Mouse (Mus musculus) cortical plate, adult 2 months (tissue): ENCODE measurements around the gene Zfand2b. TPM values are rescaled to one million over a fixed set of nuclear protein-coding genes. Genes with fewer than 3 reads are reported as not detected.
A peak's percentile ranks its signal among the peaks of the same experiment; 100 is the strongest.

Experiments used
- H3K27ac ChIP-seq: fragments of 200-500 bp; 2 replicates; pipeline ENCODE4 v1.5.1; 2012; ENCODE audit warnings: low read length, control low read depth, inconsistent platforms; ENCODE audit not compliant: insufficient read depth
- H3K4me1 ChIP-seq: fragments of 200-500 bp; 2 replicates; pipeline ENCODE4 v1.6.1; 2011; ENCODE audit warnings: low read length; ENCODE audit not compliant: control insufficient read depth, insufficient read depth
- H3K4me3 ChIP-seq: fragments of 200-500 bp; 2 replicates; pipeline ENCODE4 v1.5.1; 2011; ENCODE audit warnings: mild to moderate bottlenecking, low read length, control low read depth; ENCODE audit not compliant: insufficient read depth
- CTCF ChIP-seq: fragments of 200-500 bp; IDR thresholded peaks from 2 replicates; pipeline ENCODE4 v1.5.1; 2011; ENCODE audit warnings: mild to moderate bottlenecking, control low read depth, low read length; ENCODE audit not compliant: insufficient read depth; ENCODE audit errors: extremely low read depth
- POLR2A ChIP-seq: fragments of 200-500 bp; IDR thresholded peaks from 2 replicates; pipeline ENCODE4 v1.6.1; 2011; ENCODE audit warnings: mild to moderate bottlenecking, low read length, control low read depth; ENCODE audit not compliant: insufficient read depth; ENCODE audit errors: extremely low read depth
- polyA plus RNA-seq: library from polyadenylated mRNA; depleted of rRNA; stranded (reverse); fragments of >200 nt; gene quantifications from 2 replicates; pipeline ENCODE4 v1.2.3, GENCODE M21; 2012; rRNA removed

The Zfand2b gene
- polyA plus RNA-seq, 1 experiment = 64.3 TPM

GRCm38 (mm10) chr1:75218227-75219001 lies 50.0 kb downstream of the Zfand2b start:
- Histone ChIP-seq H3K4me3 (peak overlapping the region; percentile 74), H3K4me1 (peaks cover 5% of the 10 kb centered on the region), H3K27ac (peak overlapping the region; percentile 86)
- TF ChIP-seq CTCF = no peak
- TF ChIP-seq POLR2A = no peak; the same call in 1 of the 2 replicates

- H3K4me3 ChIP-seq = peak overlapping the region; percentile 74
- peak overlapping the region; percentile 86 for H3K27ac ChIP-seq
- TF ChIP-seq POLR2A (peak; percentile 100), CTCF (no peak)
- H3K4me1 ChIP-seq = peaks cover 5% of the 10 kb centered on the region
Observed at GRCm38 (mm10) chr1:75219078-75219477, 50.6 kb downstream of the Zfand2b start.

- TF ChIP-seq CTCF (no peak), POLR2A (no peak)
- peak within 1 kb of the TSS; percentile 74 for H3K4me3 ChIP-seq
- H3K4me1 ChIP-seq = peaks cover 5% of the 10 kb centered on the region
- peak within 1 kb of the TSS; percentile 86 for H3K27ac ChIP-seq
Observed at GRCm38 (mm10) chr1:75219531-75219930, 51.1 kb downstream of the Zfand2b start, which contains the start of gene Tuba4a. TSS of gene Tuba4a (minus strand) at chr1:75219865.

Other genes starting within 250 kb of the Zfand2b start
- gene Cfap65, start 233.0 kb upstream of the Zfand2b start, polyA plus RNA-seq = 8.9 and 10.6 TPM in 2 replicates
- gene Ihh, start 217.0 kb upstream of the Zfand2b start, polyA plus RNA-seq = 0.34 and 0.46 TPM in 2 replicates
- 2.0 and 2.2 TPM in 2 replicates for gene Nhej1, start 43.4 kb upstream of the Zfand2b start, polyA plus RNA-seq
- 1.7 and 1.9 TPM in 2 replicates for gene Slc23a3, start 34.8 kb upstream of the Zfand2b start, polyA plus RNA-seq
- gene Cnppd1, start 25.9 kb upstream of the Zfand2b start, polyA plus RNA-seq = 36.9 TPM in 2 replicates
- gene Retreg2, start 25.9 kb upstream of the Zfand2b start, polyA plus RNA-seq = 227 and 233 TPM in 2 replicates
- gene Abcb6, start 11.7 kb downstream of the Zfand2b start, polyA plus RNA-seq = 23.8 and 25.7 TPM in 2 replicates
- 47.4 and 54.1 TPM in 2 replicates for gene Ankzf1, start 23.5 kb downstream of the Zfand2b start, polyA plus RNA-seq
- gene Atg9a, start 23.6 kb downstream of the Zfand2b start, polyA plus RNA-seq = 124 and 129 TPM in 2 replicates
- gene Glb1l, start 42.2 kb downstream of the Zfand2b start, polyA plus RNA-seq = 20.4 and 21.2 TPM in 2 replicates
- gene Stk16, start 42.2 kb downstream of the Zfand2b start, polyA plus RNA-seq = 159 and 172 TPM in 2 replicates
- gene Tuba4a, start 51.2 kb downstream of the Zfand2b start, polyA plus RNA-seq = 345 and 362 TPM in 2 replicates
- not detected in 2 replicates for gene A630095N17Rik, start 63.5 kb downstream of the Zfand2b start, polyA plus RNA-seq
- 104 and 115 TPM in 2 replicates for gene Dnajb2, start 67.8 kb downstream of the Zfand2b start, polyA plus RNA-seq
- 405 TPM in 2 replicates for gene Ptprn, start 95.9 kb downstream of the Zfand2b start, polyA plus RNA-seq
- 138 and 162 TPM in 2 replicates for gene Resp18, start 109.8 kb downstream of the Zfand2b start, polyA plus RNA-seq
- gene Dnpep, start 149.3 kb downstream of the Zfand2b start, polyA plus RNA-seq = 73.6 and 74.4 TPM in 2 replicates
- 3.0 and 3.2 TPM in 2 replicates for gene Des, start 191.7 kb downstream of the Zfand2b start, polyA plus RNA-seq
- gene Speg, start 206.7 kb downstream of the Zfand2b start, polyA plus RNA-seq = 164 and 170 TPM in 2 replicates